Mouse (Mus musculus): ENCODE measurements around the gene Ifitm1.
"Not testable (repeated sequence)": the region's sequence is repeated elsewhere in the genome, so short reads cannot be mapped to it uniquely, and the experiment has no call there.

- TF ChIP-seq CTCF, EP300 (IDR thresholded peaks at IDR 0.05; ENCODE audit: low read depth): not testable (repeated sequence)
Observed at GRCm38 (mm10) chr7:140968710-140969109, 1.7 kb downstream of the Ifitm1 start.

All from liver, embryonic 14.5 days (tissue).